26 mouse cellular contexts compared by ENCODE assay signal in genomic region chr6:76825953-76826352, GRCm38 (mm10).
"Had no signal": no experiment of that assay in that cellular context is flagged by ENCODE, and none has a peak within 500 bp of the region (broad histone marks: within the 10 kb centered on the region; RNA-seq: fewer than 3 reads in every experiment).

No protein-coding gene starts in this region.

- H3K27ac ChIP-seq: gastrocnemius, adult 2 months; heart, embryonic 10.5 days; hindbrain, embryonic 10.5 days; hindbrain, embryonic 12.5 days; hindbrain, embryonic 14.5 days; intestine, embryonic 15.5 days; layer of hippocampus, adult 2 months; left cerebral cortex, adult 2 months; liver, embryonic 13.5 days; liver, embryonic 15.5 days had no signal

- H3K9me3 ChIP-seq: heart, embryonic 10.5 days; heart, embryonic 12.5 days; hindbrain, embryonic 10.5 days; hindbrain, embryonic 12.5 days; intestine, embryonic 15.5 days; liver, embryonic 13.5 days; liver, embryonic 15.5 days had no signal

- H3K4me3 ChIP-seq: gastrocnemius, adult 2 months; heart, embryonic 10.5 days; heart, embryonic 12.5 days; hindbrain, embryonic 10.5 days; hindbrain, embryonic 12.5 days; intestine, embryonic 15.5 days; layer of hippocampus, adult 2 months; left cerebral cortex, adult 2 months; liver, embryonic 13.5 days; liver, embryonic 15.5 days had no signal

- H3K27me3 ChIP-seq: heart, embryonic 12.5 days; hindbrain, embryonic 12.5 days; intestine, embryonic 15.5 days; liver, embryonic 13.5 days; liver, embryonic 15.5 days had no signal

- H3K9ac ChIP-seq: heart, embryonic 12.5 days; hindbrain, embryonic 12.5 days; hindbrain, embryonic 14.5 days; intestine, embryonic 15.5 days; liver, embryonic 13.5 days; liver, embryonic 15.5 days had no signal

- DNase-seq: gastrocnemius, adult 2 months; gastrocnemius, postnatal 10 days; gastrocnemius, postnatal 25 days; heart, adult 18-20 months; heart, postnatal 10 days; heart, postnatal 4 days; kidney, adult 18-20 months; kidney, adult 8-10 months; kidney, postnatal 10 days; kidney, postnatal 25 days; kidney, postnatal 4 days; liver; liver, embryonic 13.5 days had no signal

- H3K36me3 ChIP-seq: heart, embryonic 10.5 days; heart, embryonic 12.5 days; hindbrain, embryonic 10.5 days; hindbrain, embryonic 12.5 days; intestine, embryonic 15.5 days; liver, embryonic 13.5 days; liver, embryonic 15.5 days had no signal

- ATAC-seq: hindbrain, embryonic 16.5 days; inflammation-experienced regulatory T-cells, adult 6 months; intestine, embryonic 15.5 days; intestine, postnatal 0 days had no signal

- H3K4me1 ChIP-seq: heart, embryonic 10.5 days; heart, embryonic 12.5 days; hindbrain, embryonic 10.5 days; hindbrain, embryonic 12.5 days; intestine, embryonic 15.5 days; liver, embryonic 13.5 days; liver, embryonic 15.5 days had no signal

- H3K4me2 ChIP-seq: heart, embryonic 12.5 days; hindbrain, embryonic 12.5 days; hindbrain, embryonic 14.5 days; intestine, embryonic 15.5 days; liver, embryonic 11.5 days; liver, embryonic 13.5 days; liver, embryonic 15.5 days had no signal
